In genomic region chr12:20815121-20815520, GRCm38 (mm10) we compare ENCODE assay signal across 8 mouse cellular contexts.
DNase-seq lines count a peak whose midpoint lies in the region; ATAC-seq and TF ChIP-seq lines count a peak whose summit lies in the region.
"Not testable (repeated sequence)": the region's sequence is repeated elsewhere in the genome, so short reads cannot be mapped to it uniquely, and the experiment has no call there.

No protein-coding gene starts in this region.

- ATAC-seq in hindbrain, embryonic 14.5 days (ENCODE audit: low FRiP score); midbrain, embryonic 15.5 days (replicated peaks): not testable (repeated sequence)
- ATAC-seq in kidney, embryonic 16.5 days (ENCODE audit: low FRiP score, low TSS enrichment): peak; percentile 65
- peak; percentile 48 for ATAC-seq in liver, embryonic 14.5 days (ENCODE audit: insufficient read depth)
- ATAC-seq in stomach, embryonic 15.5 days (ENCODE audit: insufficient read depth, low FRiP score, low read depth): peak; percentile 31; the same call in 1 of the 2 replicates

- H3K4me1 ChIP-seq in E14TG2a.4 (replicated peaks; ENCODE audit: low read depth, low read length); embryonic fibroblast, embryonic 13.5 days (ENCODE audit: control insufficient read depth, insufficient read depth, low read length); heart, embryonic 10.5 days; hindbrain, embryonic 14.5 days (replicated peaks; ENCODE audit: control insufficient read depth, insufficient read depth, low read length); kidney, embryonic 16.5 days (ENCODE audit: insufficient read depth, low read length); liver, embryonic 14.5 days (replicated peaks; ENCODE audit: control insufficient read depth in 2 of 2, insufficient read depth in 2 of 2, low read length in 1 of 2); midbrain, embryonic 15.5 days; stomach, embryonic 15.5 days: not testable (repeated sequence)

- TF ChIP-seq CTCF in E14TG2a.4 (conservative IDR thresholded peaks at IDR 0.05; ENCODE audit: low read length); embryonic fibroblast, embryonic 13.5 days (IDR thresholded peaks at IDR 0.05; ENCODE audit: borderline replicate concordance, insufficient read depth, low read length); liver, embryonic 14.5 days (IDR thresholded peaks at IDR 0.05; ENCODE audit: low read depth): not testable (repeated sequence)

- H3K27ac ChIP-seq in embryonic fibroblast, embryonic 13.5 days (ENCODE audit: insufficient read depth, low read length); hindbrain, embryonic 14.5 days; kidney, embryonic 16.5 days (ENCODE audit: low read length); liver, embryonic 14.5 days; midbrain, embryonic 15.5 days; stomach, embryonic 15.5 days: not testable (repeated sequence)
- H3K27ac ChIP-seq in heart, embryonic 10.5 days: peak overlapping the region; percentile 26; the same call in 1 of the 2 replicates

- DNase-seq in heart, embryonic 10.5 days (ENCODE audit: low spot score); hindbrain, embryonic 14.5 days (ENCODE audit: low spot score); liver, embryonic 14.5 days (ENCODE audit: low read depth in 3 of 3, low spot score in 3 of 3): not testable (repeated sequence)

- not testable (repeated sequence) for H3K27me3 ChIP-seq in E14TG2a.4 (ENCODE audit: insufficient read depth, low read length); hindbrain, embryonic 14.5 days (ENCODE audit: control insufficient read depth, insufficient read depth, low read length); kidney, embryonic 16.5 days (ENCODE audit: insufficient read depth, low read length); liver, embryonic 14.5 days (ENCODE audit: control insufficient read depth, insufficient read depth, low read length); midbrain, embryonic 15.5 days (replicated peaks); stomach, embryonic 15.5 days (replicated peaks)
- H3K27me3 ChIP-seq in heart, embryonic 10.5 days (ENCODE audit: insufficient read depth, poor library complexity, severe bottlenecking): peaks cover 14% of the 10 kb centered on the region

- not testable (repeated sequence) for H3K9ac ChIP-seq in hindbrain, embryonic 14.5 days; midbrain, embryonic 15.5 days; stomach, embryonic 15.5 days
- H3K9ac ChIP-seq in kidney, embryonic 16.5 days (replicated peaks; ENCODE audit: low read length): peak overlapping the region; percentile 50
- peak overlapping the region; percentile 34; the same call in 1 of the 2 replicates for H3K9ac ChIP-seq in liver, embryonic 14.5 days (replicated peaks)

- not testable (repeated sequence) for TF ChIP-seq POLR2A in embryonic fibroblast, embryonic 13.5 days (IDR thresholded peaks at IDR 0.05; ENCODE audit: low read depth, low read length)

- WGBS in heart, embryonic 10.5 days: 13% methylated on average over 40 of the region's 40 CpGs
- 29% methylated on average over 40 of the region's 40 CpGs for WGBS in hindbrain, embryonic 14.5 days
- WGBS in kidney, embryonic 16.5 days: 22% methylated on average over 40 of the region's 40 CpGs
- 9% methylated on average over 40 of the region's 40 CpGs for WGBS in liver, embryonic 14.5 days (ENCODE audit: insufficient replicate concordance)
- WGBS in midbrain, embryonic 15.5 days: 29% methylated on average over 40 of the region's 40 CpGs
- 25% methylated on average over 40 of the region's 40 CpGs for WGBS in stomach, embryonic 15.5 days

- peaks cover 17% of the 10 kb centered on the region for H3K36me3 ChIP-seq in E14TG2a.4 (ENCODE audit: insufficient read depth, low read length)
- not testable (repeated sequence) for H3K36me3 ChIP-seq in heart, embryonic 10.5 days; hindbrain, embryonic 14.5 days (replicated peaks; ENCODE audit: control insufficient read depth, insufficient read depth); kidney, embryonic 16.5 days (ENCODE audit: insufficient read depth, low read length); liver, embryonic 14.5 days (replicated peaks; ENCODE audit: control insufficient read depth, insufficient read depth, low read depth); midbrain, embryonic 15.5 days (replicated peaks); stomach, embryonic 15.5 days

- H3K4me3 ChIP-seq in E14TG2a.4 (replicated peaks; ENCODE audit: low read length): peak overlapping the region; percentile 87
- peak overlapping the region; percentile 38 for H3K4me3 ChIP-seq in embryonic fibroblast, embryonic 13.5 days (ENCODE audit: insufficient read depth, low read length)
- peak overlapping the region; percentile 55 for H3K4me3 ChIP-seq in heart, embryonic 10.5 days
- H3K4me3 ChIP-seq in hindbrain, embryonic 14.5 days (replicated peaks; ENCODE audit: low read length): 0 out of 2 replicates have a peak overlapping the region, but pooled peaks have one; percentile 6
- peak overlapping the region; percentile 46 for H3K4me3 ChIP-seq in kidney, embryonic 16.5 days (ENCODE audit: low read length)
- H3K4me3 ChIP-seq in liver, embryonic 14.5 days (ENCODE audit: insufficient read depth in 1 of 2, low read depth in 2 of 2, low read length in 2 of 2): peak overlapping the region; percentile 45 to 59
- H3K4me3 ChIP-seq in midbrain, embryonic 15.5 days: peak overlapping the region; percentile 21
- H3K4me3 ChIP-seq in stomach, embryonic 15.5 days (replicated peaks): peak overlapping the region; percentile 43

- not testable (repeated sequence) for H3K4me2 ChIP-seq in hindbrain, embryonic 14.5 days (replicated peaks)
- peak overlapping the region; percentile 46 for H3K4me2 ChIP-seq in kidney, embryonic 16.5 days (replicated peaks; ENCODE audit: low read depth, low read length)
- H3K4me2 ChIP-seq in liver, embryonic 14.5 days (ENCODE audit: low read depth): peak overlapping the region; percentile 56
- H3K4me2 ChIP-seq in midbrain, embryonic 15.5 days: peak overlapping the region; percentile 3; the same call in 1 of the 2 replicates
- H3K4me2 ChIP-seq in stomach, embryonic 15.5 days: peak overlapping the region; percentile 42

- TF ChIP-seq EP300 in liver, embryonic 14.5 days (IDR thresholded peaks at IDR 0.05; ENCODE audit: low read depth): not testable (repeated sequence)

- H3K9me3 ChIP-seq in E14TG2a.4 (ENCODE audit: low read length): peaks cover 39% of the 10 kb centered on the region
- H3K9me3 ChIP-seq in heart, embryonic 10.5 days: peaks cover 32% of the 10 kb centered on the region
- peaks cover 42% of the 10 kb centered on the region for H3K9me3 ChIP-seq in hindbrain, embryonic 14.5 days (ENCODE audit: control insufficient read depth, low read length)
- peaks cover 32% of the 10 kb centered on the region for H3K9me3 ChIP-seq in kidney, embryonic 16.5 days (ENCODE audit: low read length)
- H3K9me3 ChIP-seq in liver, embryonic 14.5 days (ENCODE audit: control insufficient read depth, low read length); stomach, embryonic 15.5 days: not testable (repeated sequence)
- H3K9me3 ChIP-seq in midbrain, embryonic 15.5 days: peaks cover 18% of the 10 kb centered on the region; the same call in 1 of the 2 replicates

Comparison
In these comparisons a context has a peak if more than half of its experiments do, and no peak if none do; other contexts are left out.
1. H3K4me3 ChIP-seq: peak in every context shown above with its lines; median percentile 87 in E14TG2a.4; 55 in heart, embryonic 10.5 days; 52 in liver, embryonic 14.5 days; 46 in kidney, embryonic 16.5 days; 43 in stomach, embryonic 15.5 days; 38 in embryonic fibroblast, embryonic 13.5 days; 21 in midbrain, embryonic 15.5 days; 6 in hindbrain, embryonic 14.5 days.